Mouse (Mus musculus): ENCODE data around the gene 5830473C10Rik.
"Not testable (repeated sequence)": the region's sequence is repeated elsewhere in the genome, so short reads cannot be mapped to it uniquely, and the experiment has no call there.

The 5830473C10Rik gene

GRCm38 (mm10) chr5:90594945-90595344 lies 34.0 kb downstream of the 5830473C10Rik start:
- no peak for DNase-seq (ENCODE audit: low read depth, low spot score)

GRCm38 (mm10) chr5:90596155-90596554 lies 35.2 kb downstream of the 5830473C10Rik start:
- DNase-seq (ENCODE audit: low read depth, low spot score), result no peak

GRCm38 (mm10) chr5:90601469-90601868 lies 40.6 kb downstream of the 5830473C10Rik start:
- no peak for DNase-seq (ENCODE audit: low read depth, low spot score)

- DNase-seq (ENCODE audit: low read depth, low spot score), result no peak
Measured at GRCm38 (mm10) chr5:90603407-90603923, 42.6 kb downstream of the 5830473C10Rik start.

GRCm38 (mm10) chr5:90608906-90609305 lies 48.0 kb downstream of the 5830473C10Rik start:
- DNase-seq (ENCODE audit: low read depth, low spot score), result no peak

GRCm38 (mm10) chr5:90611388-90611787 lies 50.5 kb downstream of the 5830473C10Rik start:
- no peak for DNase-seq (ENCODE audit: low read depth, low spot score)

GRCm38 (mm10) chr5:90611996-90612611 lies 51.2 kb downstream of the 5830473C10Rik start:
- no peak for DNase-seq (ENCODE audit: low read depth, low spot score)

- DNase-seq (ENCODE audit: low read depth, low spot score), result not testable (repeated sequence)
Measured at GRCm38 (mm10) chr5:90612751-90613150, 51.8 kb downstream of the 5830473C10Rik start.

- DNase-seq (ENCODE audit: low read depth, low spot score), result no peak
Measured at GRCm38 (mm10) chr5:90617859-90618258, 57.0 kb downstream of the 5830473C10Rik start.

GRCm38 (mm10) chr5:90621316-90621715 lies 60.4 kb downstream of the 5830473C10Rik start:
- no peak for DNase-seq (ENCODE audit: low read depth, low spot score)

- DNase-seq (ENCODE audit: low read depth, low spot score), result no peak
Measured at GRCm38 (mm10) chr5:90621726-90622125, 60.8 kb downstream of the 5830473C10Rik start.

- DNase-seq (ENCODE audit: low read depth, low spot score), result no peak
Measured at GRCm38 (mm10) chr5:90623209-90623608, 62.3 kb downstream of the 5830473C10Rik start.

- DNase-seq (ENCODE audit: low read depth, low spot score), result no peak
Measured at GRCm38 (mm10) chr5:90624708-90625425, 64.0 kb downstream of the 5830473C10Rik start.

- no peak for DNase-seq (ENCODE audit: low read depth, low spot score)
Measured at GRCm38 (mm10) chr5:90627423-90627822, 66.5 kb downstream of the 5830473C10Rik start.

- DNase-seq (ENCODE audit: low read depth, low spot score), result no peak
Measured at GRCm38 (mm10) chr5:90628011-90628410, 67.1 kb downstream of the 5830473C10Rik start.

GRCm38 (mm10) chr5:90628530-90628929 lies 67.6 kb downstream of the 5830473C10Rik start:
- DNase-seq (ENCODE audit: low read depth, low spot score), result no peak

GRCm38 (mm10) chr5:90634885-90635284 lies 74.0 kb downstream of the 5830473C10Rik start:
- no peak for DNase-seq (ENCODE audit: low read depth, low spot score)

GRCm38 (mm10) chr5:90640286-90641217 lies 79.6 kb downstream of the 5830473C10Rik start, which contains the start of gene Rassf6:
TSS of gene Rassf6 (minus strand) at chr5:90640657.
- no peak for DNase-seq (ENCODE audit: low read depth, low spot score)

GRCm38 (mm10) chr5:90641218-90641610 lies 80.3 kb downstream of the 5830473C10Rik start:
- no peak for DNase-seq (ENCODE audit: low read depth, low spot score)

- no peak for DNase-seq (ENCODE audit: low read depth, low spot score)
Measured at GRCm38 (mm10) chr5:90645579-90645978, 84.7 kb downstream of the 5830473C10Rik start.

- DNase-seq (ENCODE audit: low read depth, low spot score), result no peak
Measured at GRCm38 (mm10) chr5:90646398-90646797, 85.5 kb downstream of the 5830473C10Rik start.
